19 mouse cellular contexts compared by ENCODE assay signal in genomic region chr14:21039623-21040022, GRCm38 (mm10). TPM values are rescaled to one million over a fixed set of nuclear protein-coding genes. Genes with fewer than 3 reads are reported as not detected.
DNase-seq lines count a peak whose midpoint lies in the region; ATAC-seq and TF ChIP-seq lines count a peak whose summit lies in the region.
"Had no signal": no experiment of that assay in that cellular context is flagged by ENCODE, and none has a peak within 500 bp of the region (broad histone marks: within the 10 kb centered on the region; RNA-seq: fewer than 3 reads in every experiment).

No protein-coding gene starts in this region.

- H3K27me3 ChIP-seq in heart, embryonic 13.5 days (replicated peaks) = no peaks in the 10 kb centered on the region
- H3K27me3 ChIP-seq in heart, adult 2 months (ENCODE audit: control insufficient read depth, insufficient read depth, low read length) = no peaks in the 10 kb centered on the region
- H3K27me3 ChIP-seq in lung, embryonic 15.5 days = no peaks in the 10 kb centered on the region
- no peaks in the 10 kb centered on the region for H3K27me3 ChIP-seq in liver, postnatal 0 days (ENCODE audit: insufficient read depth, low read length)
- no peaks in the 10 kb centered on the region for H3K27me3 ChIP-seq in midbrain, embryonic 10.5 days (ENCODE audit: low read depth, poor library complexity, severe bottlenecking)

- no peaks in the 10 kb centered on the region; the same call in 1 of the 2 replicates for H3K79me2 ChIP-seq in heart, adult 2 months (replicated peaks; ENCODE audit: control insufficient read depth, insufficient read depth, low read length)

- WGBS in heart, embryonic 13.5 days = 42% methylated on average over 4 of the region's 4 CpGs
- WGBS in heart, adult 2 months = 34% methylated on average over 4 of the region's 4 CpGs
- 66% methylated on average over 4 of the region's 4 CpGs for WGBS in lung, embryonic 15.5 days
- WGBS in liver, postnatal 0 days (ENCODE audit: insufficient replicate concordance) = 76% methylated on average over 4 of the region's 4 CpGs
- 84% methylated on average over 4 of the region's 4 CpGs for WGBS in midbrain, embryonic 10.5 days

- H3K27ac ChIP-seq in heart, embryonic 13.5 days (replicated peaks) = peak overlapping the region; percentile 21; the same call in 1 of the 2 replicates
- H3K27ac ChIP-seq in heart, adult 2 months = no peak overlapping the region
- H3K27ac ChIP-seq in left cerebral cortex, adult 2 months = peak overlapping the region; percentile 4; the same call in 1 of the 2 replicates
- H3K27ac ChIP-seq in lung, embryonic 15.5 days = peak overlapping the region; percentile 29; the same call in 1 of the 2 replicates
- H3K27ac ChIP-seq in liver, postnatal 0 days (ENCODE audit: low read depth) = peak overlapping the region; percentile 62
- H3K27ac ChIP-seq in midbrain, embryonic 10.5 days (replicated peaks) = no peak overlapping the region
- H3K27ac ChIP-seq: embryonic facial prominence, embryonic 10.5 days; forebrain, embryonic 10.5 days; hindbrain, embryonic 10.5 days; hindbrain, embryonic 14.5 days had no signal

- ATAC-seq in heart, embryonic 13.5 days (ENCODE audit: extremely low read depth, insufficient number of reproducible peaks, low FRiP score, low TSS enrichment) = no peak
- ATAC-seq in lung, embryonic 15.5 days (ENCODE audit: borderline replicate concordance, extremely low read depth, low FRiP score, low TSS enrichment) = no peak
- ATAC-seq in liver, postnatal 0 days = 0 out of 2 replicates have a peak, but pooled peaks have one; percentile 17
- ATAC-seq: forebrain, embryonic 14.5 days had no signal

- H3K4me1 ChIP-seq in heart, embryonic 13.5 days = peaks cover 8% of the 10 kb centered on the region
- H3K4me1 ChIP-seq in heart, adult 2 months (ENCODE audit: control insufficient read depth, insufficient read depth, low read length) = no peaks in the 10 kb centered on the region
- H3K4me1 ChIP-seq in lung, embryonic 15.5 days = no peaks in the 10 kb centered on the region; the same call in 1 of the 2 replicates
- no peaks in the 10 kb centered on the region for H3K4me1 ChIP-seq in liver, postnatal 0 days (ENCODE audit: insufficient read depth)
- H3K4me1 ChIP-seq in midbrain, embryonic 10.5 days = no peaks in the 10 kb centered on the region
- H3K4me1 ChIP-seq: embryonic facial prominence, embryonic 10.5 days; forebrain, embryonic 10.5 days; hindbrain, embryonic 10.5 days had no signal

- H3K36me3 ChIP-seq in heart, embryonic 13.5 days = peaks cover 74% of the 10 kb centered on the region
- peaks cover 6% of the 10 kb centered on the region for H3K36me3 ChIP-seq in heart, adult 2 months (ENCODE audit: control insufficient read depth, insufficient read depth, low read length)
- H3K36me3 ChIP-seq in lung, embryonic 15.5 days = peaks cover 38% of the 10 kb centered on the region
- peaks cover 58% of the 10 kb centered on the region for H3K36me3 ChIP-seq in liver, postnatal 0 days (replicated peaks; ENCODE audit: insufficient read depth, low read length)
- peaks cover 64% of the 10 kb centered on the region for H3K36me3 ChIP-seq in midbrain, embryonic 10.5 days

- no peak for TF ChIP-seq CTCF in heart, adult 2 months (IDR thresholded peaks at IDR 0.05)
- no peak for TF ChIP-seq CTCF in left cerebral cortex, adult 2 months (IDR thresholded peaks at IDR 0.05)
- TF ChIP-seq CTCF in liver, postnatal 0 days (IDR thresholded peaks at IDR 0.05; ENCODE audit: low read depth) = no peak

- no peak for TF ChIP-seq EP300 in heart, adult 2 months (IDR thresholded peaks at IDR 0.05; ENCODE audit: insufficient read depth, low read depth, low read length)
- TF ChIP-seq EP300 in liver, postnatal 0 days (IDR thresholded peaks at IDR 0.05; ENCODE audit: low read depth) = no peak

- intact Hi-C loops in heart, adult 2 months (cut with DNase I) = no loop called here
- intact Hi-C loops in left cerebral cortex, adult 2 months (cut with DNase I) = no loop called here
- intact Hi-C loops in left cerebral cortex, postnatal 4 days (cut with DNase I) = no loop called here

- H3K4me3 ChIP-seq in heart, embryonic 13.5 days = no peak overlapping the region
- H3K4me3 ChIP-seq in heart, adult 2 months = no peak overlapping the region
- no peak overlapping the region for H3K4me3 ChIP-seq in left cerebral cortex, adult 2 months
- no peak overlapping the region for H3K4me3 ChIP-seq in lung, embryonic 15.5 days
- no peak overlapping the region for H3K4me3 ChIP-seq in liver, postnatal 0 days (ENCODE audit: low read depth, low read length)
- no peak overlapping the region for H3K4me3 ChIP-seq in midbrain, embryonic 10.5 days
- H3K4me3 ChIP-seq: embryonic facial prominence, embryonic 10.5 days; erythroblast, embryonic 14.5 days; forebrain, embryonic 10.5 days; hindbrain, embryonic 10.5 days had no signal

- no peak overlapping the region for H3K9ac ChIP-seq in heart, embryonic 13.5 days
- no peak overlapping the region for H3K9ac ChIP-seq in heart, adult 2 months (ENCODE audit: low read depth, low read length)
- no peak overlapping the region for H3K9ac ChIP-seq in lung, embryonic 15.5 days
- no peak overlapping the region for H3K9ac ChIP-seq in liver, postnatal 0 days (replicated peaks)
- H3K9ac ChIP-seq: hindbrain, embryonic 14.5 days had no signal

- DNase-seq in heart, adult 2 months = no peak
- DNase-seq in left cerebral cortex, adult 2 months (ENCODE audit: extremely low spot score in 1 of 2, low spot score in 2 of 2) = no peak
- no peak for DNase-seq in left cerebral cortex, postnatal 4 days
- no peak for DNase-seq in lung, postnatal 4 days
- DNase-seq in liver, postnatal 0 days = no peak
- no peak for DNase-seq in midbrain, embryonic 10.5 days (ENCODE audit: low spot score)
- DNase-seq: adrenal gland, postnatal 25 days; cerebellum, adult 18-20 months; cerebellum, adult 9-11 months; cerebellum, postnatal 36 days; gastrocnemius, postnatal 10 days had no signal

- no peak overlapping the region for H3K4me2 ChIP-seq in heart, embryonic 13.5 days
- H3K4me2 ChIP-seq in lung, embryonic 15.5 days = no peak overlapping the region
- H3K4me2 ChIP-seq in liver, postnatal 0 days (ENCODE audit: low read depth, low read length) = no peak overlapping the region
- H3K4me2 ChIP-seq: hindbrain, embryonic 14.5 days had no signal

- H3K9me3 ChIP-seq in heart, embryonic 13.5 days = no peaks in the 10 kb centered on the region
- no peaks in the 10 kb centered on the region for H3K9me3 ChIP-seq in lung, embryonic 15.5 days
- no peaks in the 10 kb centered on the region for H3K9me3 ChIP-seq in liver, postnatal 0 days (ENCODE audit: low read length)
- no peaks in the 10 kb centered on the region for H3K9me3 ChIP-seq in midbrain, embryonic 10.5 days (replicated peaks)
- H3K9me3 ChIP-seq: embryonic facial prominence, embryonic 10.5 days; forebrain, embryonic 10.5 days; hindbrain, embryonic 10.5 days had no signal

- TF ChIP-seq POLR2A in heart, adult 2 months (IDR thresholded peaks at IDR 0.05; ENCODE audit: insufficient read depth, low read depth, low read length) = no peak

RNA-seq across cellular contexts. Expression of gene Ap3m1, which starts 12.7 kb away (rescaled TPM):
- 59.6 and 64.6 TPM in 2 replicates for polyA plus RNA-seq in heart, embryonic 13.5 days (2015; fragmentation: Nextera tagmentation; extraction: Ambion mirVana)
- total RNA-seq in heart, adult 2 months (2021) = 10 to 100 TPM; 51.6 to 69.4 TPM
- 26.6 and 69.2 TPM in 2 replicates for polyA plus RNA-seq in heart, adult 2 months (2012; rRNA removed)
- 10 to 100 TPM; 62.5 to 64.3 TPM for total RNA-seq in left cerebral cortex, adult 2 months (2021)
- total RNA-seq in left cerebral cortex, postnatal 4 days (2021) = 10 to 100 TPM; 89.5 to 93.0 TPM
- 68.8 and 77.8 TPM in 2 replicates for polyA plus RNA-seq in lung, embryonic 15.5 days (2015; fragmentation: Nextera tagmentation; extraction: Ambion mirVana)
- 23.5 and 28.6 TPM in 2 replicates for polyA plus RNA-seq in liver, postnatal 0 days (2015; fragmentation: Nextera tagmentation; extraction: Ambion mirVana)
- polyA plus RNA-seq in midbrain, embryonic 10.5 days (2016; fragmentation: Nextera tagmentation; extraction: Ambion mirVana) = 108 and 122 TPM in 2 replicates

RNA-seq across cellular contexts. Expression of gene Adk, which starts 12.8 kb away (rescaled TPM):
- 242 and 253 TPM in 2 replicates for polyA plus RNA-seq in heart, embryonic 13.5 days (2015; fragmentation: Nextera tagmentation; extraction: Ambion mirVana)
- 100 to 1,000 TPM; 212 to 253 TPM for total RNA-seq in heart, adult 2 months (2021)
- polyA plus RNA-seq in heart, adult 2 months (2012; rRNA removed) = 104 and 160 TPM in 2 replicates
- 10 to 100 TPM; 59.5 to 69.6 TPM for total RNA-seq in left cerebral cortex, adult 2 months (2021)
- 10 to 100 TPM; 51.6 to 52.3 TPM for total RNA-seq in left cerebral cortex, postnatal 4 days (2021)
- 197 and 203 TPM in 2 replicates for polyA plus RNA-seq in lung, embryonic 15.5 days (2015; fragmentation: Nextera tagmentation; extraction: Ambion mirVana)
- polyA plus RNA-seq in liver, postnatal 0 days (2015; fragmentation: Nextera tagmentation; extraction: Ambion mirVana) = 467 and 475 TPM in 2 replicates
- 122 and 153 TPM in 2 replicates for polyA plus RNA-seq in midbrain, embryonic 10.5 days (2016; fragmentation: Nextera tagmentation; extraction: Ambion mirVana)

Comparison
In these comparisons a context has a peak if more than half of its experiments do, and no peak if none do; other contexts are left out.
1. H3K27ac ChIP-seq: peak in heart, embryonic 13.5 days (single experiment), left cerebral cortex, adult 2 months (single experiment), lung, embryonic 15.5 days (single experiment) and liver, postnatal 0 days (single experiment); none in heart, adult 2 months (single experiment) and midbrain, embryonic 10.5 days (single experiment).